Mouse (Mus musculus): ENCODE measurements around the gene Mgst3. TPM values are rescaled to one million over a fixed set of nuclear protein-coding genes. Genes with fewer than 3 reads are reported as not detected.
"Not testable (repeated sequence)": the region's sequence is repeated elsewhere in the genome, so short reads cannot be mapped to it uniquely, and the experiment has no call there.

The Mgst3 gene
- polyA plus RNA-seq, 1 experiment, result not detected

GRCm38 (mm10) chr1:167352403-167352802 lies 41.2 kb downstream of the Mgst3 start:
- no peak overlapping the region for H3K4me3 ChIP-seq (ENCODE audit: insufficient read depth, low read depth, low read length)
- TF ChIP-seq CTCF (IDR thresholded peaks at IDR 0.05; ENCODE audit: insufficient read depth, low read depth, low read length), result no peak
- no peak for TF ChIP-seq POLR2A (IDR thresholded peaks at IDR 0.05; ENCODE audit: insufficient read depth, low read depth, low read length)
- 85% methylated on average over 14 of the region's 14 CpGs for whole genome bisulfite sequencing

GRCm38 (mm10) chr1:167350597-167351415 lies 42.8 kb downstream of the Mgst3 start:
- 25% methylated on average over 13 of the region's 13 CpGs for WGBS
- Histone ChIP-seq H3K4me3 (ENCODE audit: insufficient read depth, low read depth, low read length) (peak overlapping the region; percentile 96), H3K4me1 (ENCODE audit: control insufficient read depth, insufficient read depth, low read length) (peaks cover 2% of the 10 kb centered on the region), H3K27ac (ENCODE audit: insufficient read depth, low read depth, low read length) (no peak overlapping the region)
- TF ChIP-seq POLR2A (IDR thresholded peaks at IDR 0.05; ENCODE audit: insufficient read depth, low read depth, low read length) (no peak), CTCF (IDR thresholded peaks at IDR 0.05; ENCODE audit: insufficient read depth, low read depth, low read length) (no peak)

More at GRCm38 (mm10) chr1:167352403-167352802, 41.2 kb downstream of the Mgst3 start:
- no peak overlapping the region for H3K27ac ChIP-seq (ENCODE audit: insufficient read depth, low read depth, low read length)
- peaks cover 2% of the 10 kb centered on the region for H3K4me1 ChIP-seq (ENCODE audit: control insufficient read depth, insufficient read depth, low read length)

DNA sequence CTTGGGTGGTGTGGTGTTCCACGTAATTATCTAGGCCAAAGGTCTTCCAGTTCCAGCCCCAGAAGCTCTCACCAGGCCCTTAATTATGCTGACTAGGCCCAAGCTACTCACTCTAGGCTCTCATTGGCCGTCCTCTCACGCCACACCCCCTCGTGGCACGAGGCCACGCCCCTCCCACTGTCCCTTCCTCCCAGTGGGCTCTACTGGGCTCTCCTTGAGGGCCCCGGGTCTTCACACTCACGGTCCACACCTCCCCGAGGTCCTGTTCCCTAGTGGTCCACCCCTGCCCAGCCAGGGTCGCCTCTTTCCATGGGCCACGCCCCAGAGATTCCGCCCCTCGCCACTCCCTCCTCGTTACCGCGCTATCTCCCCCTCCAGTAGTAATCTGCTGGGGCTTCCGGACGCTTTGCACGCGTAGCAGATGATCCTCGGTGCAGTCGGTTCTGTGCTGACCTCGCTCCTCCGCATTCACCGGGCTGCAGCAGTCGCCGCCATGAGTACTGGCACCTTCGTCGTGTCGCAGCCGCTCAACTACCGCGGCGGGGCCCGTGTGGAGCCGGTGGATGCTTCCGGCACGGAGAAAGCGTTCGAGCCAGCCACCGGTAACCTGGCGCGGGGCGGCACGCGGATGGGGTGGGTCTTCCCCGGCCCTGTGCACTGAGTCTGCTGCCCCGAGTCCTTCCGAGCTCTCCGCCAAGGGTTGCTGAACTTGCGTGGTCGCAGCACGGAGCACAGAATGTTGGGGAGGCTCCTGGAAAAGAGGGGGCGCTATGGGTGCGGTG lies 43.6 kb downstream of the Mgst3 start, which contains the start of gene Aldh9a1:
Gene Aldh9a1 (plus strand): TSS at position 177 of the 782 bp plus-strand sequence.
- WGBS, result under 1% methylated on average over 55 of the region's 55 CpGs
- H3K4me3 ChIP-seq (ENCODE audit: insufficient read depth, low read depth, low read length), result peak within 1 kb of the TSS; percentile 96
- H3K27ac ChIP-seq (ENCODE audit: insufficient read depth, low read depth, low read length), result peak within 1 kb of the TSS; percentile 77
- TF ChIP-seq POLR2A (IDR thresholded peaks at IDR 0.05; ENCODE audit: insufficient read depth, low read depth, low read length) (peak; percentile 50), CTCF (IDR thresholded peaks at IDR 0.05; ENCODE audit: insufficient read depth, low read depth, low read length) (0 out of 2 replicates have a peak, but pooled peaks have one; percentile 18)
- H3K4me1 ChIP-seq (ENCODE audit: control insufficient read depth, insufficient read depth, low read length), result peaks cover 2% of the 10 kb centered on the region

DNA sequence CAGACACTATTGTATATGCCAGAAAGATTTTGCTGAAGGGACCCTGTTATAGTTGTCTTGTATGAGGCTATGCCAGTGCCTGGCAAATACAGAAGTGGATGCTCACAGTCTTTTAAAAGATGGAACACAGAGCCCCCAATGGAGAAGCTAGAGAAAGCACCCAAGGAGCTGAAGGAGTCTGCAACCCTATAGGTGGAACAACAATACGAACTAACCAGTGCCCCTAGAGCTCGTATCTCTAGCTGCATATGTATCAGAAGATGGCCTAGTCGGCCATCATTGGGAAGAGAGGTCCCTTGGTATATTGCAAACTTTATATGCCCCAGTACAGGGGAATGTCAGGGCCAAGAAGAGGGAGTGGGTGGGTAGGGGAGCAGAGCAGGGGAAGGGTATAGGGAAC lies 44.4 kb downstream of the Mgst3 start:
- not testable (repeated sequence) for H3K27ac ChIP-seq (ENCODE audit: insufficient read depth, low read depth, low read length); H3K4me1 ChIP-seq (ENCODE audit: control insufficient read depth, insufficient read depth, low read length); H3K4me3 ChIP-seq (ENCODE audit: insufficient read depth, low read depth, low read length)
- WGBS, result 63% methylated on average over 3 of the region's 3 CpGs

GRCm38 (mm10) chr1:167345994-167346520 lies 47.6 kb downstream of the Mgst3 start:
- not testable (repeated sequence) for H3K4me3 ChIP-seq (ENCODE audit: insufficient read depth, low read depth, low read length); H3K4me1 ChIP-seq (ENCODE audit: control insufficient read depth, insufficient read depth, low read length); H3K27ac ChIP-seq (ENCODE audit: insufficient read depth, low read depth, low read length)
- WGBS, result 96% methylated on average over 10 of the region's 10 CpGs

- 89% methylated on average over 10 of the region's 10 CpGs for WGBS
- H3K4me3 ChIP-seq (ENCODE audit: insufficient read depth, low read depth, low read length), result no peak overlapping the region
- H3K4me1 ChIP-seq (ENCODE audit: control insufficient read depth, insufficient read depth, low read length), result no peaks in the 10 kb centered on the region; the same call in 1 of the 2 replicates
- H3K27ac ChIP-seq (ENCODE audit: insufficient read depth, low read depth, low read length), result no peak overlapping the region
- TF ChIP-seq POLR2A (IDR thresholded peaks at IDR 0.05; ENCODE audit: insufficient read depth, low read depth, low read length), result no peak
- TF ChIP-seq CTCF (IDR thresholded peaks at IDR 0.05; ENCODE audit: insufficient read depth, low read depth, low read length), result no peak
Measured at GRCm38 (mm10) chr1:167342831-167343230, 50.8 kb downstream of the Mgst3 start.

DNA sequence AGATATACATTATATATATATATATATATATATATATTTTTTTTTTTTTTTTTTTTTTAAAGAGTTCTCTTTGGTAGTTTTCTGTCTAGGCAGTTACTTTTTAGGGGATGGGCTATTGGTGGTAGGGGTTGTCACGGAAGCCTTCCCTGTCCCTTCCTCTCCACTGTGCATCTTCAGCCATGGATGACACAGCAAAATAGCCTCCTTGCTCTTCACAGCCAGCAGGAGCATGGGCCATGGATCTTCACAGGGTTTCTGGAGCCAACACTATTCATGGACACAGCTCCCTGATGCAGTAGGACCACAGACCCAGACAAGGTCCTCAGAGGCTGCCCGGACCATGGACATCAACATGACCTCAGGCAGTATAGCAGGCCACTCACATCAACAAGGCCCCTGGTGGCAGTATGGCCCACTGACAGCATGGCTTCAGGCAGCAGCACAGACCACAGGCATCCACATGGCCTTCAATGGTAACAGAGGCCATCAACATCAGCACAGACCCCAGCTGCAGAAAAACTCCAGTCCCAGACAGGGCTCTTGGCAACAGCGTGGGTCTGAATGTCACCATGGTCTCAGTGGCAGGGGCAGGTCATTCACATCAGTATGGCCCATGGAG lies 52.6 kb downstream of the Mgst3 start:
- H3K4me1 ChIP-seq (ENCODE audit: control insufficient read depth, insufficient read depth, low read length), result no peaks in the 10 kb centered on the region; the same call in 1 of the 2 replicates
- TF ChIP-seq POLR2A (IDR thresholded peaks at IDR 0.05; ENCODE audit: insufficient read depth, low read depth, low read length), result no peak
- TF ChIP-seq CTCF (IDR thresholded peaks at IDR 0.05; ENCODE audit: insufficient read depth, low read depth, low read length), result no peak
- WGBS, result 92% methylated on average over 3 of the region's 3 CpGs

DNA sequence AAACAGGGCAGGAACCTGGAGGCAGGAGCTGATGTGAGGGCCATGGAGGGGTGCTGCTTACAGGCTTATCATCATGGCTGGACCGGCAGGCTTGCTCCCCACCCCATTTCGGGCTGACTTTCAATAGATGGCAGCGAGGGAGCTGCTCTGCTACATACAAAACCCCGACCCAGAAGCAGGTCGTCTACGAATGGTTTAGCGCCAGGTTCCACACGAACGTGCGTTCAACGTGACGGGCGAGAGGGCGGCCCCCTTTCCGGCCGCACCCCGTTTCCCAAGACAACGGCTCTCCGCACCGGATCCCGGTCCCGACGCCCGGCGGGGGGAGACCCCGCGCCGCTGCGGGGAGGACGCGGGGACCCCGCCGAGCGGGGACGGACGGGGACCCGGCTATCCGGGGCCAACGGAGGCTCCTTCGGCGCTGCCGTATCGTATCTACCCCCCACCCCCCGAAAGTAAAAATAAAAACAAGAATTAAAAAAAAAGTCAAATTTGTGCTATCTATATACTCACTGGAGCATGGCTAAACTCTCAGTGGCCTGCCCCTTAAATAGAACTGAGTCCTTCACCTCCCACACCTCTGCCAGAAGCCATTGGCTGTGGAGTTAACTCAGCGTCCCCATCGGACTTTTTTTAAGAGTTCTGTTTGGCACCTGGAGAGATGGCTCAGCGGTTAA lies 53.4 kb downstream of the Mgst3 start:
- no peak for TF ChIP-seq CTCF (IDR thresholded peaks at IDR 0.05; ENCODE audit: insufficient read depth, low read depth, low read length)
- WGBS, result 2% methylated on average over 47 of the region's 47 CpGs
- H3K4me1 ChIP-seq (ENCODE audit: control insufficient read depth, insufficient read depth, low read length), result no peaks in the 10 kb centered on the region; the same call in 1 of the 2 replicates
- H3K27ac ChIP-seq (ENCODE audit: insufficient read depth, low read depth, low read length), result no peak overlapping the region
- peak overlapping the region; percentile 46 for H3K4me3 ChIP-seq (ENCODE audit: insufficient read depth, low read depth, low read length)

More for the DNA sequence above, 52.6 kb downstream of the Mgst3 start:
- no peak overlapping the region for H3K27ac ChIP-seq (ENCODE audit: insufficient read depth, low read depth, low read length)
- no peak overlapping the region for H3K4me3 ChIP-seq (ENCODE audit: insufficient read depth, low read depth, low read length)
